Mouse (Mus musculus) left cerebral cortex, postnatal 25 days (tissue): ENCODE data around the gene Wdr62. TPM values are rescaled to one million over a fixed set of nuclear protein-coding genes. Genes with fewer than 3 reads are reported as not detected.
A peak's percentile ranks its signal among the peaks of the same experiment; 100 is the strongest.
"Not testable (repeated sequence)": the region's sequence is repeated elsewhere in the genome, so short reads cannot be mapped to it uniquely, and the experiment has no call there.

ENCODE experiments used
- DNase-seq, 2 experiments: peaks; one replicate each; pipeline ENCODE4 v3.0.0; 2022; ENCODE audit warnings: low spot score in 2 of 2, mixed read lengths in 1 of 2
- intact Hi-C: fragments of 180-260 bp; cut with DNase I; formaldehyde crosslinking; loops from one replicate; pipeline ENCODE4 v1.15.1; 2025
- total RNA-seq, 2 experiments: library from RNA; stranded (reverse); gene quantifications; 2 replicates each; pipeline ENCODE4 v1.2.3; 2021

Gene Wdr62
- total RNA-seq, 2 experiments from 2014 or later, result 0.73 to 1.5 TPM

DNA sequence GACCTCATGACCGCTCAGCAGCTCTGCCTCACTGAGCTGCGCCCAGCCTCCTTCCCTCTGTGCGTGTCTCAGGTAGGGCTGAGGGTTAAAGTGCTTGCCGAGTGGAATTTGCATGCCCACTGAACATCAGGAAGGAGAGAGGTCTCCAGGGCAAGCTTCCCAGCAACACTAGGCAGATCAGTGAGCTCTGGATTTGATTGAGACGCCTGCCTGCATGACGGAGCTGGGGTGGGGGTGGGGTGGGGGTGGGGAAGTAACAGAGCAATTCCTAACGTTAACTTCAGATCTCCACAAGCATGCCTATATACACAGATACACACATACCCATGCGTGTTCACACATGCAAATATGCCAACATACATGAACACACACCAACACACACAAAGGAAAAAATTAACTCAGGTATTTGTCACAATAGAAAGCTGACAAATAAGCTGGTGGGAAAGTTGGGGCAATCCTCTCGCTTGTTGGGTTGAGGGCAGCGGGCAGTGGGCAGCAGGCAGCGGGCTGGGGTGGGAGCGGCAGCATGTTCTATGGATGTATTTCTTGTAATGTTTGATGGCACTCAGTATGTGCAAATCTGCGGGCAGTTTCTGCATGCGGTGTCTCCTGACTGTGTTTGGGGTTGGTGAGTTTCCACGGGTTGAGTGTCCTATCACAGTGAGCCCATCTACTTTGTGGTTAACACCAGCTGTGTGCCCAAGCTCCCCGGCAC lies 60.8 kb downstream of the Wdr62 start:
- DNase-seq, result peak; percentile 37 to 38
- intact Hi-C loops, result loop anchor here (5.0 kb wide), 1 partner anchor 37 kb away; the partner anchor contains the start of gene Cox7a1

DNA sequence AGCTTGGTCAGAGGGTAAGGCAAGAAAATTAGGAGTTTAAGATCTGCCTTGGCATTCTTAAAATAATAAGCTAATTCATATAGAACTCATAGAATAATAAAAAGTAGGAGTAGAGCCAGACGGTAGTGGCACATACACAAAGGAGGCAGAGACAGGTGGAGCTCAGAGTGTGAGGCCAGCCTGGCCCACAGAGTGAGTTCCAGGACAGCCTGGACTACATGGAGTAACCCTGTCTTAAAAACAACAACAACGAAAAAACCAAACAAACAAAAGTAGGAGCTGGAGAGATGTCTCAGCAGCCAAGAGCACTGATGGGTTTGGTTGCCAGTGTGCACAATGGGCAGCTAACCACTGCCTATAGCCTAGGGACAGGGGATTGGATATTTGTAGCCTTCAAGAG lies 62.9 kb downstream of the Wdr62 start:
- intact Hi-C loops, result loop anchor here (5.0 kb wide), 1 partner anchor 35 kb away; the partner anchor contains the start of gene Cox7a1
- DNase-seq, result no peak

GRCm38 (mm10) chr7:30216723-30217151 lies 63.5 kb downstream of the Wdr62 start:
- DNase-seq, result peak; percentile 60 to 78
- intact Hi-C loops, result loop anchor here (5.0 kb wide), 1 partner anchor 34 kb away; the partner anchor contains the start of gene Cox7a1

DNA sequence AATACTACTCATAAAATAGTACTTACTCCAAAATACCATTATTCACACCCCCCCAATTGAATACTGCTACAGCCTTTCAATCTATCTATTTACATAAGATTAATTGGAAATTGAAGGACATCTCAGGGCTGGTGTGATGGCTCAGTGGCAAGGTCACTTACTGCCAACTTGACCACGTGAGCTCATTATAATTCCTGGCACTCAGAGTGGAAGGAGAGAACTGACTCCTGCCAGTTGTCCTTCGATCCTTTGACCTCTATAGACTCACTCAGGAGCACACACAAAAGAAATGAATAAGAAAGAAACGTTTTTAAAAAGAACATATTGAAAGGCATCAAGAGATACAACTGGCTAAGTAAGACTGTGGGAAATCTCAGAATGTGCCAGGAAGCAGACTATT lies 64.3 kb downstream of the Wdr62 start:
- DNase-seq, result no peak
- intact Hi-C loops, result loop anchor here (5.0 kb wide), 1 partner anchor 34 kb away; the partner anchor contains the start of gene Cox7a1

DNA sequence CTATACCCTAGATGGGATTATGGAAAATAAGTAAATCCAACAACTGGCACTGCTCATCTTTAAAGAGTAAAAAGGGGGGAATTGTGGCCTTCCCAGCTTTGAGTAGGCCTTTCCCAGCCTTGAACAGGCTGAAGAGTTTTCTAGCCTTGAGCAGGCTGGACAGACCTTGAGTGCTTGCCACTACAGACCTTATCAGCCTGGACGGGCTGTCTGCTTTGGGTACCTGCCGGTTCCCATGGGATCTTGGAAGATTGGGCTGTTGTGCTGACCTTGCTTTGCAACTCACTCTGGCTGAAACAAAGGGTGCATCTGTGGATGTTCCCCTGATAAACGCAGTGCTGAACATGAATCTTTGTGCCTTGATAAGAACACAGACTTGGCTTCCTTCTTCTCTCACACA lies 66.3 kb downstream of the Wdr62 start:
- intact Hi-C loops, result no loop called here
- no peak for DNase-seq

DNA sequence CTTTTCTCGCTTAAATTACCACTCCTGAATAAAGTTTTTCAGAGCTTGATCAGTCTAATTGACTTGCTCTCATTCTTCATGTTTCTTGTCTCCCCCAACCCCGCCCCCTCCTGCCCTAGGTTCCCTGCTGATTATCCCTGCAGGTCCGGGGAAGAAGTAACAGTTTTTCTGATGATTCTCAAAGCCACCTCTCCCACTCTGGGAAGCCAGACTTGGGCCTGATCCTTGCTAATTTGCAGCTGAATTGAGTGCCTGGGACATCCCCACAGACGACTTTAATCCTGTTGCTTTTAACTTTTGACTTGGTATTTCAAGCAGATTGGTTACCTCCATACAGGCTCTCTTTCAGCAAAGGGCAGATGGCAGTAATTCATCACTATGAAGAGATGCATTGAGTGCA lies 69.2 kb downstream of the Wdr62 start:
- intact Hi-C loops, result no loop called here
- DNase-seq, result no peak

DNA sequence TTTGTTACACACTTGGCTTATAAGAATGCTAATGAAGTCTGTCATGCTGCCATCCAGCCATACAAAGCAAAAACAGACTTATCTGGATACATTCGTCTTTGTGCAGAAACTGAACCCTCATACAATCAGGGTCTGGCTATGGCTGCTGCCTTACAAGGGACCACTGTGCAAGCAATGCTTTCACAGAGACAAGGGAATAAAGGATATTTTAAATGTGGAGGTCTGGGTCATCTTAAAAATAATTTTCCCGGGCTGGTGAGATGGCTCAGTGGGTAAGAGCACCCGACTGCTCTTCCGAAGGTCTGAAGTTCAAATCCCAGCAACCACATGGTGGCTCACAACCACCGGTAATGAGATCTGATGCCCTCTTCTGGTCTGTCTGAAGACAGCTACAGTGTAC lies 73.9 kb downstream of the Wdr62 start:
- intact Hi-C loops, result loop anchor here (10.0 kb wide), 1 partner anchor 192 kb away; no protein-coding TSS in a partner anchor
- DNase-seq, result not testable (repeated sequence)

DNA sequence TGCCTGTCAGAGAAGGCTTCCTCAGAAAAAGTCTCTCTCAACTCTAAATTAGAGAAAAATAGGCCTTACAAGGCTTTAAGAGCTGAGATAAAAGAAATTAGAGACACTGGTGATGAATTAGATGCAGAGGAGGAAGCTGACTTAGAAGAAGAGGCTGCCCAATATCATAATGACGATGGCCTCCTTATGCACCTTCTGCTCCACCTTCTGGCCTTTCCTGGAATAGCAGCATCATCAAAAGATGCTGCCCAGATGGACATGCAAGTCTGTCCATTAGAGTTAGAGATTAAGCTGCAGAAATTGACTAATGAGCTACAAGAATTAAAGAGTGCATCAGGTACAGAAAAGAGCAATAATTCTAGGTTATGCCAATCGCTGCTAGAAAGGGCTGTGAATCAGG lies 74.8 kb downstream of the Wdr62 start:
- intact Hi-C loops, result loop anchor here (1.0 to 10.0 kb wide), 2 partner anchors 24 to 191 kb away; no protein-coding TSS in a partner anchor
- peak in 1 of 2 experiments; percentile 59 for DNase-seq

GRCm38 (mm10) chr7:30204380-30204779 lies 75.8 kb downstream of the Wdr62 start:
- no peak for DNase-seq
- intact Hi-C loops, result loop anchor here (10.0 kb wide), 1 partner anchor 190 kb away; no protein-coding TSS in a partner anchor

- intact Hi-C loops, result loop anchor here (10.0 kb wide), 1 partner anchor 188 kb away; no protein-coding TSS in a partner anchor
- DNase-seq, result no peak
Measured at GRCm38 (mm10) chr7:30202895-30203690, 77.1 kb downstream of the Wdr62 start.

- intact Hi-C loops, result loop anchor here (10.0 kb wide), 1 partner anchor 186 kb away; no protein-coding TSS in a partner anchor
Measured at GRCm38 (mm10) chr7:30200661-30201060, 79.6 kb downstream of the Wdr62 start.

GRCm38 (mm10) chr7:30200200-30200599 lies 80.0 kb downstream of the Wdr62 start:
- no peak for DNase-seq
- intact Hi-C loops, result loop anchor here (10.0 kb wide), 1 partner anchor 185 kb away; no protein-coding TSS in a partner anchor

More at GRCm38 (mm10) chr7:30200661-30201060, 79.6 kb downstream of the Wdr62 start:
- DNase-seq, result not testable (repeated sequence)

- intact Hi-C loops, result loop anchor here (10.0 kb wide), 1 partner anchor 185 kb away; no protein-coding TSS in a partner anchor
- DNase-seq, result no peak
Measured at GRCm38 (mm10) chr7:30199498-30200139, 80.6 kb downstream of the Wdr62 start.

- peak; percentile 50 to 71 for DNase-seq
- intact Hi-C loops, result loop anchor here (1.0 kb wide), 1 partner anchor 17 kb away; no protein-coding TSS in a partner anchor
Measured at GRCm38 (mm10) chr7:30198481-30198971, 81.7 kb downstream of the Wdr62 start, which contains the start of gene Capns1. Gene Capns1 (minus strand): TSS chr7:30198811.

DNA sequence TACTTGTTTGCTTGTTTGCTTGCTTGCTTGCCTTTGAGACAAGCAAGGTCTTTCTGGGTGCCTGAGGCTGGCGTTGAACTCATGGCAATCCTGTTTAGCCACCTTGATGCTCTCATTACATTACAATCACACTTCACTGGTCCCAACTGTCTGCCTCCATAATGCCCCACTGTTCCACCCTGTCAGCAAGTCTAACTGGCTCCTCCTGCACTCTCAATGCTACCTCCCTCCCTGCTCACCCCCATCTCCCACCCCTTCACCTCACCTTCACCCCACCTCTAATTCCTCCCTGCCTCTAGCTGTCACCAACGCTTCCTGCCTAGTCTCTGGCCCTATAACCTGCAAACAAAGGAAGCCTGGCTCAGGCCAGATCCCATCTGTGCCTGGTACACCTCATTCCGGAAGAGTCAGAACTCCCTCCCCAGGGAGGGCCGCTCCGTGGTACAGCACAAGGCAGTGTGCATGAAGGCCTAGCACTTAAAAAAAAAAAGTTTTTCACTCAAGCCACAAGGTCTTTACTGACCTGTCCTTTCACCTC lies 82.6 kb downstream of the Wdr62 start:
- intact Hi-C loops, result loop anchor here (1.0 kb wide), 1 partner anchor 16 kb away; no protein-coding TSS in a partner anchor

GRCm38 (mm10) chr7:30196171-30196570 lies 84.0 kb downstream of the Wdr62 start:
- intact Hi-C loops, result no loop called here
- no peak for DNase-seq

More for the DNA sequence above, 82.6 kb downstream of the Wdr62 start:
- no peak for DNase-seq

DNA sequence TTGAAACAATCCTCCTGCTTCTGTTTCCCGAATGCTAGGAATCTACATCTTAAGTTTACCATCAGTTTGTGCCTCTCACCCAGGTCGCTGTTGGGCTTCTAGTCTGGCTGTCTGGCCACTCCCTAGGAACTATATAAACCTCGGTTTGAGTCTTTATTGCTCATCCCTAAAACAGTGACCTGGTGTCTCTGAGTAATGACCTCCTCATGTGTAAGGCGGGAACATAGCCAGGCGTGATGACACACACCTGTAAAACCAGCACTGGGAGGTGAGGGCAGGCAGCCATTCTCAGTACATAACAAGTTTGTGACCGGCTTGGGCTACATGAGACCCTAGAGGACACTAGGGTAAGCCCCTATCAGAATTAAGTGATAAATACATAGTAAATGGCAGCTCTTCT lies 84.8 kb downstream of the Wdr62 start:
- intact Hi-C loops, result no loop called here

DNA sequence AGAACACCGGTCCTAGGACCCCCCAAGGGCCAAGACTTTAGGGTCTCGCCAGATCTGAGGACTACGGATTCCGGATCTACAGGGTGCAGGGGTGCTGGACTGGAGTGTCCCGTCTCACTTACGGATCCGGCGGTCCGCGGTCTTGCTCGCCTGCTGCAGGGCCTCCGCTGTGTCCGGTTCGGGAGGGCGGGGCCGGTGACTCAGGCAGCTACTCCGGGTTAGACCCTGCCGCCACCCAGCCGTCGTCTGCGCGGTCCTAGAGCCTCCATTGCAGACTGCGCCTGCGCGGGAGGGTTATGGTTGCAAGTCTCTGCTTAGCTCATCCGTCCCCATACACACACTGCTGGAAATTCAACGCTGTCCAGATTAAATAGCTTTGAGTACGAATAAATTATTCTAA lies 85.3 kb downstream of the Wdr62 start:
- intact Hi-C loops, result no loop called here
- peak; percentile 93 to 97 for DNase-seq

More for the DNA sequence above, 84.8 kb downstream of the Wdr62 start:
- no peak for DNase-seq
